1 mouse cellular context compared by ENCODE assay signal in the genomic region with DNA sequence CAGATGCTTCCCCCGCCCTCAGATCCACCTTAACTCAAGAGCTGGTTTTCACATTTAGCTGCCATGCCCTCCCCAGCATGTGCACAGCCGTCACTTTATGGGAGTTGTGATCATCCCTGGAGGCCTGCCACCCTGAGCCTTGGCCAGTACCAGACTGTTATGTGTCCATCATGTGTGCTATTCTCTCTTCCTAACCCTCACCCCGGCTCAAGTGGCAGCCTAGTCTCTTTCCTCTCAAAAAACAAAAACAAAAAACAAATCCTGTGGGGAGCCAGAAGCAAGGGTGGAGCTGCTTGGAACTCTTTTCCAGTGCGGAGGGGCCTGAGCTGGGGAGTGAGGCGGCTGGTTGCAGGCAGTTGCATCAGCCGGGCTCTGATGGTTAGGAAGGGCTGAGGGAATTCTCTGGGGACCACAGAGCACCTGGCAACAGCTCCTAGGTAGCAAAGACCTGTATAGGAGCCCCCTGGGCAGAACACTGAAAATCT.
A peak's percentile ranks its signal among the peaks of the same experiment; 100 is the strongest.
TF ChIP-seq lines count a peak whose summit lies in the region.

No protein-coding gene starts in this region.

TF ChIP-seq in ES-E14, 5 proteins besides CTCF, POLR2A, EP300 and RAD21:
- TF ChIP-seq CHD2 (IDR thresholded peaks at IDR 0.05; ENCODE audit: low read depth, low read length) (0 out of 2 replicates have a peak, but pooled peaks have one; percentile 42), HCFC1 (IDR thresholded peaks at IDR 0.05; ENCODE audit: borderline replicate concordance, insufficient read depth, low read length) (peak; percentile 44; the same call in 1 of the 2 replicates), MAFK (IDR thresholded peaks at IDR 0.05; ENCODE audit: insufficient read depth, low read depth, low read length) (no peak), ZNF384 (IDR thresholded peaks at IDR 0.05; ENCODE audit: low read depth, low read length) (no peak)
